Mouse (Mus musculus) thymus, postnatal 0 days (tissue): ENCODE data around the gene Vps52. TPM values are rescaled to one million over a fixed set of nuclear protein-coding genes. Genes with fewer than 3 reads are reported as not detected.
A peak's percentile ranks its signal among the peaks of the same experiment; 100 is the strongest.
"Not testable (repeated sequence)": the region's sequence is repeated elsewhere in the genome, so short reads cannot be mapped to it uniquely, and the experiment has no call there.

Source experiments
- DNase-seq: peaks from one replicate; pipeline ENCODE4 v3.0.0-alpha.2; 2015; ENCODE audit warnings: low spot score
- polyA plus RNA-seq: library from polyadenylated mRNA; unstranded; fragments of >200 nt; fragmentation: Nextera tagmentation; extraction: Ambion mirVana; gene quantifications from 2 replicates; pipeline ENCODE4 v1.2.1, GENCODE M21; 2015

The Vps52 gene
- polyA plus RNA-seq, 1 experiment from 2014 or later: 46.1 TPM

DNA sequence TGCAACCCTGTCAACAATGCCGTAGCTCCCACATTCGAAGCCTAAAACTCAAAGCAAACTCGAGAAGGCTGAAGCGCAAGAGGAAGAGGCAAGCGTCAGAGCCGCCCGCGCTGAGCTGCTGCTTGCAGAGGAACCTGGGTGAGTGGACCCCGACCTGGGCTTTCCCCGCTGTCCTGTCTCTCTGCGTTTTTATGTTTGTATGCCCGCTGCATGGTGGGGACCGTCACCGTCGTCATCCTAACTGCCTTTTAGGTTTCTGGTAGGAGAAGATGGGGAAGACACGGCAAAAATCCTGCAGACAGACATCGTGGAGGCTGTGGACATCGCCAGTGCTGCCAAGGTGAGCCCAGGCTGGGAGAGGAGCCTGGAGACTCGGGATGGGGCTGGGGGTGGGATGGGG lies 14.2 kb upstream of the Vps52 start:
- DNase-seq: no peak

GRCm38 (mm10) chr17:33943454-33943853 lies 12.2 kb upstream of the Vps52 start:
- DNase-seq: no peak

- peak; percentile 78 for DNase-seq
Observed at GRCm38 (mm10) chr17:33947430-33948089, 8.1 kb upstream of the Vps52 start.

- no peak for DNase-seq
Observed at GRCm38 (mm10) chr17:33948090-33948904, 7.3 kb upstream of the Vps52 start.

DNA sequence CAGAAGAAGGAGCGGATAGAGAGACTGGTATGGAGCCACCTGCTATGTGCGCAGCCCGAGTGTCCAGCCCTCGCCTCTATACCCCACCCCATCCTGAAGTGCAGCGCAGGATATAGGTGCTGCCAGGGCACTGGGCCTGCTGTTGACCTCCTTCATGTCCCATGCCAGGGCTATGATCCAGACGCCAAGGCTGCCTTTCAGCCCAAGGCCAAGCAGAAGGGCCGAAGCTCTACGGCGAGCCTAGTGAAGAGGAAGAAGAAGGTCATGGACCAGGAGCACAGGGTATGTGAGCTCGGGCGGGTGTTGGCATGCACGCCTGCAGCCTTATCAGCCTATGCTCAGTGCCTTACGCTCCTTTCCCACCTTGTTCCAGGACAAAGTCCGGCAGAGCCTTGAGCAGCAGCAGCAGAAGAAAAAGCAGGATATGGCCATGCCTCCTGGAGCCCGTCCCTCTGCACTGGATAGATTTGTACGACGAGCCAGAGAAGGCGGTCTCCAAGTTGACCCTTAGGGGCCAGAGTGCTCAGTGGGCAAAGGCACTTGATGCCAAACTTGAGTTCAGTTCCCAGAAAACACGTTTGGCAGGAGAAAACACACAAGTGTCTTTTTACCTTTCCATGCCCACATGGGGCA lies 6.6 kb upstream of the Vps52 start:
- DNase-seq: no peak

DNA sequence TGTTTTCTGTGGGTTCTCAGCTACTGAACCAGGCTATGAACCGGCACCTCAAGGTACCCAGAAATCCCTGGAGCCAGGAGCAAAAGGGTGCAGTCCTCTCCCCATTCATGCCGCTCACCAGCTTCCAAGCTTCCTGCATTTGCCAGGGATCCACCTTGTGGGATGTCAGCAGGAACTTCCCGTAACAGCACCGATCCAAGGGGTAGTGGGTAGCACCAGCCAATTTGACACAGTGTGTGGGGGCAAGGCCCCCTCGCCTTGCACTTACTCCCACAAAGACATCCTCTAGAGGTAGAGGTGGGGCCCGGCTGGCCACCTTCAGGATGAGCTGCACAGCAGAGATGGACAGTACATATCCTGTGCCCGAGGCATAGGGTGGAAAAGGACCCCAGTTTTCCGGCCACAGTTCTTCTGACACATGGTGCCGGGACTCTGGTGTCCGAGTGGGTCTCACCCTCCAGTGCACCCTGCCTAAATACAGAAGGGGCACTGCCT lies 5.4 kb upstream of the Vps52 start:
- no peak for DNase-seq

DNA sequence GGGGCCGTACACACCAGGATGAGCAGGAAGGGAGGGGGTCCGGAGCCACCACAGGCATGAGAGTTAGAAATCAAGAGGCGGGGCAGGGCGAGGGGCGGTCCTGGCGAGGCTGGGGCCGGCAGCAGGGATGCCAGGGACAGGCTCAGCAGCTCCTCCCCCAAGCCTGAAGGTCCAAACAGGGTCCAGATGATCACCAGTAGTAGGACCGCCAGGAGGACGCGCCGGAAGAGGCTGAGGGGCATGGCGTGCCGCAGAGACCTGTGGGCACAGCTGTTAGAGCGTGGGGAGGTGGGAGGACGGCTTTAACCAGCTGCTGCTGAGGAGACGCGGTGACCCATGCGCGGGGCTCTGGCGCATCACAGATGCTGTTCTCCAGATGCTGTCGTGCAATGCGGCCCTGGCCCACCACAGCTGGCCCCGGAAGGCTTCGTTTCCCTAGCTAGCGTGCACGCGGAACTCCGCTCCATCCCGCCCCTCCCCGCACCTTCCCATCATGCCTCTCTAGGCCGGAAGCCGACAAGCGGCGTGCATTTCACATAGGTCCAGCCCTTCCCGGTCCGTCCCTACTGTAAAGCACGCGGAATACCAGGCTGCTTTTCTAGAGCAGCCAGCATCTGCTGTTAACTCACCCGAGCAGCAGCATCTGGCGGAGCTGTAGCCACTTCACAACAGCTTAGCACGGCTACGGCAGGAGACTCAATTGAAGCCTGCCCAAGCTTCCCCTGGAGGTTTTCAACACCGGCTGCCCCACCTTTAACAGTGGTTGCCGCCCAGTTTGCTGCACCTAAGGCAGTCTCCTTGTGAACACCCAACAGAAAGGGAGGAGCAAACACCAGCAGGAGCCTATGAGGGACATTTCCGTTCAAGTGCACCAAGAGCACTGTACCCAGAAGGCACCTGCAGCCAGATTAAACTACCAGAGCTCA lies 4.3 kb upstream of the Vps52 start, which contains the start of gene B3galt4:
Gene B3galt4, minus strand, starts transcription at position 468 of the 926 bp plus-strand sequence.
- peak; percentile 86 for DNase-seq

DNA sequence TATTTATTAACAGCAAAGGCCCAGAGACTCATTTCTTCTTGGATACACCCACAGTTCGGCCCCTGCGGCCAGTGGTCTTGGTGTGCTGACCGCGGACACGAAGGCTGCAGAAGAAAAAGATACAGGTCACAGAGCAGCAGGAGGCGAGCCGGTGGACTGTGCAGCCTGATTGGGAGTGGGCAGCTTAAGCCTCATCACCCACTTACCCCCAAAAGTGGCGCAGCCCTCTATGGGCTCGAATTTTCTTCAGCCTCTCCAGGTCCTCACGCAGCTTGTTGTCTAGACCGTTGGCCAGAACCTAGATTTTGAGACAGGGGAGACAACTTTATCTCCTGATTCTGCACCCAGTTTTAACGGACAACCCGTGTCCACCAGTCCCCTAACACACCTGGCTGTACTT lies 3.6 kb upstream of the Vps52 start:
- not testable (repeated sequence) for DNase-seq

- no peak for DNase-seq
Observed at GRCm38 (mm10) chr17:33952879-33953278, 2.7 kb upstream of the Vps52 start.

DNA sequence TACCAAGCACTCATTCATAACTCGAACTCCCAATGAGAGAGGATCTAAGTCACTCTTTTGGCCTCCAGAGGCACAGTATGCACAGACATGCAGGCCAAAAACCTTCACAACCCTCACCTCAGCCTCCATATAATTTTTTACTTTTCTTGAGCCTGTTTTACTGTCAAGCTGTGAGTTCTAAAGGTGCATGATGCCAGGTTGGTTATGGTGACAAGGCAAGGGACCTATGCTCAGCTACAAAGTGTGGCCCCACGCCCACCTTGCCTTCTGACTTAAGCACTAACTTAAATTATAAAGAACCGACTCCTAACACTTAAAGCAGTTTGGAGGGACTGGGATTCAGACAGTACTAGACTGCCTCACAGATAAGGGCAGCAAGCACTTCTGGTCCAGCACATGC lies 2.3 kb upstream of the Vps52 start:
- no peak for DNase-seq

DNA sequence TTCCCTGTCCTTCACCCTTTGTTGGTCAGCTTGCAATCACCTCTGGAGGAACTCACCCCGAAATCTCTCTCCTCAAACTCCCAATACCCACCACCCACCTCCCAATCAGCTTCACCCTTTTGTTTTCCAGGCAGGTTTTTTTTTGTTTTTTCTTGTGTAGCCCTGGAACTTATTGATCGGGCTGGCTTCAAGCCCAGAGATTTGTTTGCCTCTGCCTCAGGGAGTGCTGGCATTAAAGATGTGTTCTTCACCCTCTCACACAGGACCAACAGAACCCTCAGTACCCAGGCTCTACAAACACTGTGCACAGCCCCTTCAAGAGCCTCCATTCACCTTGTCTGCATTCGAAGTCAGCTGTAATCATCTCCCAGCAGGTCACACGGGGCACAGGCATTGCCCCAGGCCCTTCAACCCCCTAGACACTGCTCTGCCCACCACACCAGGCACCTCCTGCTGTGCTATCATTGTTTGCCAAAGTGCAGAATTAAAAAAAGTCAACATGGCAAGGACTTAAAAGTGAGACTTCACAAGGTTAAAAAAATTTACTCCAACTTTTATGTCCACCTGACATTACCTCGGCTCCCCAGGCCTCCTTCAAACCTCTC lies 1.5 kb upstream of the Vps52 start:
- no peak for DNase-seq

DNA sequence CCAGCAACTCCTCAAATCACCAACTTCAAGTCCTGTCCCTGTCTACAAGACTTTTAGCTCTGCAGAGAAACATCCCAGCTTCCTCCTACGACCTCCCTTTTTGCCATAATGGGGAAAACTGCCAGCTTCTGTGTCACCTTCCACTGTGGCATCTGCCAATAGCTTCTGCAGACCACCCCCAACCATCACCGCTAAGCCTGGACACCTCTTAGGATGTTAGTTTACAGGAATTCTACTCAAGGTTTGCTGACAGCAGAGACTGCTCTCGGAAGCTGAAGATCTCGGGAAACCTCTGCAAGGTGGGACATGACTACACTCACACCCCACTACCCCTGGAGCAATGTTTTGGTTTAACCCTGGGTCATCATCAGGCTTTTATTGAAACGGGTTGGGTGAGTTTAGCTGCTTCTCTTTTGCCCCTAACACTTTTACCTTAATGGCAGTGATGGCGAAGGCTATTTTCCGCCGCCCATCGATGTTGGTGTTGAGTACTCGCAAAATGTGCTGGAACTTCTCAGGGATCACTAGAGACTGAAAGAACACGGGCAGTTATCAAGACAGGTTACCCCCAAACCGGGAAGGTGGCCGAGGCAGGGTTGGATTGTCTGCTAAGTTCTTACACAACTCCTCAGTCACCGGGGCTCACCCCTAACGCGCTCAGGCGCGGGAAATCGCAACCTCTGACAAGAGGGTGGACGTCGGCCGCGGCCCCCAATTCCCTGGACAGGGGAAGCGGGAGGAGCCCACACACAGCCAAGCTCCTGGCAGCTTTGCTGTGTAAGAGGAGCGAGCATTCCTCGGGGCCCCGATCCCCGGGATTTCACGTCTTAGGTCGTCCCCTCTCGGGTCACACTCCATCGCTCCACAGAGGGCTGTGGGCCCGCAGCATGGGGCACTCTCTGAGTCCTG lies 712 bp upstream of the Vps52 start:
- no peak for DNase-seq

DNA sequence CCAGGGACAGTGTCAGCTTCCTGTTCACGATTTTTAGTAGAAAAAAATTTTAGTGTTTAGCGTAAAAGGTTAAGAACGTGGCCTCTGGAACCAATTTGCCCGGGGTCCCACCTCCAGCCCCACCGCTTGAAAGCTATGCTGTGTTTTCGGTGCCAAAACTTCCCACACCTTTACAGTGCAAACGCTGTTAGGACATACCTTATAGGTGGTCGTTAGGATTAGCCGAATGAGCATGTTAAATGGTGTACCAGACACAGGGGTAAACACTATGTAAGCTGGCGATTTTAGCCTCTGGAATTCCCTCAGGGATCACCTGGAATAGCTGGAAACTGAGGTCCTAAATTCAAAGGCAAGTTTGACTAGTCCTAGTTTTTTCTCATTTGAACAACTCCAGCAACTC lies 724 bp downstream of the Vps52 start:
- no peak for DNase-seq

GRCm38 (mm10) chr17:33957493-33957892 lies 1.9 kb downstream of the Vps52 start:
- DNase-seq: no peak

- DNase-seq: no peak
Observed at GRCm38 (mm10) chr17:33958451-33958850, 2.8 kb downstream of the Vps52 start.

- no peak for DNase-seq
Observed at GRCm38 (mm10) chr17:33959135-33959534, 3.5 kb downstream of the Vps52 start.

DNA sequence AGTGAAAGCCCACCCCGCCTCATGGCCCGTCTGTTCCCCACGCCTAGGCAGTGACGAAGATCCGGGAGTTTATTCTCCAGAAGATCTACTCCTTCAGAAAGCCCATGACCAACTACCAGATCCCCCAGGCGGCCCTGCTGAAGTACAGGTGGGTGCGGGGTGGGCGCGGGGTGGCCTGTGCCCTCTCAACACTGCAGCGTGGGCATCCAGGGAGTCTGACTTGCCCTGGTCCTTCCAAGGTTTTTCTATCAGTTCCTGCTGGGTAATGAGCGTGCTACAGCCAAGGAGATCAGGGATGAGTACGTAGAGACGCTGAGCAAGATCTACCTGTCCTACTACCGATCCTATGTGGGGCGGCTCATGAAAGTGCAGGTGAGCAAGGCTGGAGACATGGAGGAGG lies 4.3 kb downstream of the Vps52 start:
- no peak for DNase-seq

DNA sequence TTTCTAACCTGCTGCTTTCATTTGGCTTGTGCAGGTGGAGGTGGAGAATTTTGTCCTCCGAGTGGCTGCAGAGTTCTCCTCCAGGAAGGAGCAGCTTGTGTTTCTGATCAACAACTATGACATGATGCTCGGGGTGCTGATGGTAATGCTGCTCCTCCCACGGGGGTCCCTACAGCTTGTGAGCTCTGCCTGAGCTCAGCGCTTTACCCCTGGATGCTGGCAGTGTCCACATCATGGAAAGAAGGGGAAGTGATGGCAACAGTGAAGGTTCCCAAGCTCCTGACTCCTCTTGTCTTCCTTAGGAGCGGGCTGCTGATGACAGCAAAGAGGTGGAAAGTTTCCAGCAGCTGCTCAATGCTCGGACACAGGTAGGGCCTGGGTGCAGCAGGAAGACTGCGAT lies 7.3 kb downstream of the Vps52 start:
- no peak for DNase-seq

DNA sequence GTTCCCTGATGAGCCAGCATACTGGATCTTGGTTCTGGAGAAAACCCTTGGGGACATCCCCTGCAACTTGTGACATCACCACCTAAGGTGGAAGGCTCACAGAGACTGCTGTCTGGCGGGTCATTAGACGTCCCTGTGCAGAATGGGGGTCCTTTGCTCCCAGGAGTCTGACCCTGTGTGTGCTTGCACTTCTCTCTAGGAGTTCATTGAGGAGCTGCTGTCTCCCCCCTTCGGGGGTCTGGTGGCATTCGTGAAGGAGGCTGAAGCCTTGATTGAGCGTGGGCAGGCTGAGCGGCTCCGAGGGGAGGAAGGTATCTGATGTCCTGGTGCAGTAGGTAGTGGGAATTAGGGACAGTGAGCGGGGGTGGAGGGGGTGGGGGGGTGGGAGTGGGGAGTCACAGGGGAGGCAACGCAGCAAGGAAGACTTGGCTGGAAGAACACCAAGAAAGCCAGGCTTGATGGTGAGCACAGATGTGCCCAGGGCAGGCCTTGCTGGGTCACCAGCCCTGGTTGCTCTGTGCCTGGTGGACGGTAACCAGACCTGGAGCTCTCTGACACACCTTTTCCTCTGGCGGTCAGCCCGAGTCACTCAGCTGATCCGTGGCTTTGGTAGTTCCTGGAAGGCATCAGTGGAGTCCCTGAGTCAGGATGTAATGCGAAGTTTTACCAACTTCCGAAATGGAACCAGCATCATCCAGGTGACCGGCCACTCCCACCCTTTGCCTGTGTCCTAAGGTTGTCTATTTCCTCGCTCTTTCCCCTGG lies 9.7 kb downstream of the Vps52 start:
- no peak for DNase-seq
